Mouse (Mus musculus) testis, postnatal 10 days (tissue): ENCODE measurements around the gene Amotl2.
A peak's percentile ranks its signal among the peaks of the same experiment; 100 is the strongest.

Experiments
- DNase-seq: peaks from one replicate; pipeline ENCODE4 v3.0.0; 2021; ENCODE audit warnings: low spot score

The Amotl2 gene

GRCm38 (mm10) chr9:102777631-102778591 is 61.4 kb downstream of the Amotl2 start:
- peak; percentile 60 for DNase-seq

GRCm38 (mm10) chr9:102779493-102779892 is 63.0 kb downstream of the Amotl2 start:
- peak; percentile 97 for DNase-seq
